Mouse (Mus musculus) MEL (cell line): ENCODE measurements around the gene Txnrd1. TPM values are rescaled to one million over a fixed set of nuclear protein-coding genes. Genes with fewer than 3 reads are reported as not detected.

Source experiments
- DNase-seq: peaks from one replicate; pipeline ENCODE4 v3.0.0; 2011; ENCODE audit warnings: low read depth, low spot score
- H3K27ac ChIP-seq: 2 replicates; pipeline ENCODE4 v1.5.1; 2012; ENCODE audit warnings: low read depth, mild to moderate bottlenecking, control low read depth, low read length, moderate library complexity; ENCODE audit not compliant: control insufficient read depth
- H3K27me3 ChIP-seq, 2 experiments: fragments of 150-350 bp in 1 of 2; sonication (generic) in 1 of 2; 2 replicates each; pipeline ENCODE4 v1.6.1; 2012; ENCODE audit warnings: low read length in 2 of 2, mild to moderate bottlenecking in 2 of 2, improper control_type of control experiment in 1 of 2, moderate library complexity in 1 of 2; ENCODE audit not compliant: insufficient read depth in 2 of 2, control insufficient read depth in 1 of 2
- H3K36me3 ChIP-seq, 2 experiments: 2 replicates each; pipeline ENCODE4 v1.6.1; 2012 to 2014; ENCODE audit warnings: low read length in 2 of 2, improper control_type of control experiment in 1 of 2, inconsistent platforms in 1 of 2, mild to moderate bottlenecking in 1 of 2; ENCODE audit not compliant: insufficient read depth in 2 of 2, control insufficient read depth in 1 of 2
- H3K4me1 ChIP-seq, 2 experiments: fragments of 150-350 bp in 1 of 2; sonication (generic) in 1 of 2; 2 replicates each; pipeline ENCODE4 v1.6.1; 2012; ENCODE audit warnings: low read length in 2 of 2, improper control_type of control experiment in 1 of 2, mild to moderate bottlenecking in 1 of 2; ENCODE audit not compliant: insufficient read depth in 2 of 2, control insufficient read depth in 1 of 2
- H3K4me3 ChIP-seq, 2 experiments: fragments of 150-350 bp in 1 of 2; sonication (generic) in 1 of 2; 2 replicates each; pipeline ENCODE4 v1.5.1; 2012; ENCODE audit warnings: low read depth in 2 of 2, low read length in 2 of 2, mild to moderate bottlenecking in 2 of 2, moderate library complexity in 2 of 2, control low read depth in 1 of 2, improper control_type of control experiment in 1 of 2; ENCODE audit not compliant: control insufficient read depth in 1 of 2, insufficient read depth in 1 of 2
- H3K79me2 ChIP-seq: 2 replicates; pipeline ENCODE4 v1.6.1; 2012; ENCODE audit warnings: mild to moderate bottlenecking, low read length, moderate library complexity; ENCODE audit not compliant: control insufficient read depth, poor library complexity, insufficient read depth
- H3K9ac ChIP-seq: 2 replicates; pipeline ENCODE4 v1.6.1; 2012; ENCODE audit warnings: low read depth, mild to moderate bottlenecking, control low read depth, low read length, moderate library complexity; ENCODE audit not compliant: control insufficient read depth, poor library complexity, severe bottlenecking
- H3K9me3 ChIP-seq: fragments of 150-350 bp; sonication (generic); replicated peaks from 2 replicates; pipeline ENCODE4 v1.6.1; 2012; ENCODE audit warnings: mild to moderate bottlenecking, low read length, improper control_type of control experiment, moderate library complexity; ENCODE audit not compliant: insufficient read depth
- BHLHE40 ChIP-seq: IDR thresholded peaks from 2 replicates; pipeline ENCODE4 v1.6.1; 2012; ENCODE audit warnings: low read depth, mild to moderate bottlenecking, inconsistent platforms, low read length, improper control_type of control experiment, borderline replicate concordance
- CHD1 ChIP-seq: IDR thresholded peaks from 2 replicates; pipeline ENCODE4 v1.6.1; 2012; ENCODE audit warnings: low read depth, mild to moderate bottlenecking, inconsistent platforms, low read length, improper control_type of control experiment
- CHD2 ChIP-seq: IDR thresholded peaks from 2 replicates; pipeline ENCODE4 v1.6.1; 2011; ENCODE audit warnings: low read length, improper control_type of control experiment
- E2F4 ChIP-seq: IDR thresholded peaks from 2 replicates; pipeline ENCODE4 v1.6.1; 2011; ENCODE audit warnings: low read depth, low read length, improper control_type of control experiment, borderline replicate concordance
- EP300 ChIP-seq, 2 experiments: IDR thresholded peaks; 2 replicates each; pipeline ENCODE4 v1.6.1; 2011; ENCODE audit warnings: improper control_type of control experiment in 2 of 2, low read length in 2 of 2, low read depth in 1 of 2, mild to moderate bottlenecking in 1 of 2
- GABPA ChIP-seq: IDR thresholded peaks from 2 replicates; pipeline ENCODE4 v1.6.1; 2012; ENCODE audit warnings: low read depth, mild to moderate bottlenecking, inconsistent platforms, low read length, improper control_type of control experiment, moderate library complexity
- GATA1 ChIP-seq: IDR thresholded peaks from 2 replicates; pipeline ENCODE4 v1.6.1; 2011; ENCODE audit warnings: low read depth, low read length, improper control_type of control experiment
- HCFC1 ChIP-seq: IDR thresholded peaks from 2 replicates; pipeline ENCODE4 v1.6.1; 2012; ENCODE audit warnings: low read depth, mild to moderate bottlenecking, inconsistent platforms, low read length, improper control_type of control experiment, moderate library complexity
- JUND ChIP-seq: IDR thresholded peaks from 2 replicates; pipeline ENCODE4 v1.6.1; 2011; ENCODE audit warnings: low read depth, mild to moderate bottlenecking, improper control_type of control experiment, low read length
- KAT2A ChIP-seq: conservative IDR thresholded peaks from 2 replicates; pipeline ENCODE4 v1.6.1; 2012; ENCODE audit warnings: low read depth, low read length, improper control_type of control experiment, inconsistent platforms
- MAFK ChIP-seq: IDR thresholded peaks from 2 replicates; pipeline ENCODE4 v1.6.1; 2011; ENCODE audit warnings: low read depth, mild to moderate bottlenecking, low read length, improper control_type of control experiment, borderline replicate concordance
- MEF2A ChIP-seq: IDR thresholded peaks from 2 replicates; pipeline ENCODE4 v1.6.1; 2014; ENCODE audit warnings: low read depth, mild to moderate bottlenecking, inconsistent platforms, low read length, improper control_type of control experiment; ENCODE audit not compliant: poor library complexity, insufficient replicate concordance, severe bottlenecking; ENCODE audit errors: extremely low read depth
- NELFE ChIP-seq: IDR thresholded peaks from 2 replicates; pipeline ENCODE4 v1.6.1; 2011; ENCODE audit warnings: low read depth, low read length, improper control_type of control experiment
- NRF1 ChIP-seq: IDR thresholded peaks from 2 replicates; pipeline ENCODE4 v1.6.1; 2014; ENCODE audit warnings: low read depth, mild to moderate bottlenecking, inconsistent platforms, low read length, improper control_type of control experiment, moderate library complexity; ENCODE audit not compliant: poor library complexity, insufficient read depth, severe bottlenecking
- POLR2A ChIP-seq, 2 experiments: IDR thresholded peaks; 2 replicates each; pipeline ENCODE4 v1.6.1; 2011 to 2012; ENCODE audit warnings: low read length in 2 of 2, mild to moderate bottlenecking in 2 of 2, control low read depth in 1 of 2, improper control_type of control experiment in 1 of 2, low read depth in 1 of 2, moderate library complexity in 1 of 2; ENCODE audit not compliant: control insufficient read depth in 1 of 2, insufficient read depth in 1 of 2, poor library complexity in 1 of 2
- POLR2AphosphoS2 ChIP-seq: IDR thresholded peaks from 2 replicates; pipeline ENCODE4 v1.6.1; 2011; ENCODE audit warnings: low read length, improper control_type of control experiment
- RCOR1 ChIP-seq: IDR thresholded peaks from 2 replicates; pipeline ENCODE4 v1.6.1; 2012; ENCODE audit warnings: low read depth, mild to moderate bottlenecking, inconsistent platforms, low read length, improper control_type of control experiment
- SIN3A ChIP-seq: IDR thresholded peaks from 2 replicates; pipeline ENCODE4 v1.6.1; 2012; ENCODE audit warnings: low read length, improper control_type of control experiment, inconsistent platforms
- SMC3 ChIP-seq: IDR thresholded peaks from 2 replicates; pipeline ENCODE4 v1.6.1; 2011; ENCODE audit warnings: low read depth, low read length, improper control_type of control experiment
- TBP ChIP-seq: IDR thresholded peaks from 2 replicates; pipeline ENCODE4 v1.8.0; 2011; ENCODE audit warnings: low read depth, low read length, improper control_type of control experiment
- TCF12 ChIP-seq: IDR thresholded peaks from 2 replicates; pipeline ENCODE4 v1.6.1; 2014; ENCODE audit warnings: low read depth, mild to moderate bottlenecking, inconsistent platforms, low read length, improper control_type of control experiment, moderate library complexity
- UBTF ChIP-seq: IDR thresholded peaks from 2 replicates; pipeline ENCODE4 v1.6.1; 2012; ENCODE audit warnings: low read depth, mild to moderate bottlenecking, inconsistent platforms, low read length, improper control_type of control experiment, moderate library complexity, borderline replicate concordance; ENCODE audit not compliant: insufficient read depth
- USF1 ChIP-seq: IDR thresholded peaks from 2 replicates; pipeline ENCODE4 v1.6.1; 2014; ENCODE audit warnings: low read depth, mild to moderate bottlenecking, inconsistent platforms, low read length, improper control_type of control experiment, moderate library complexity
- USF2 ChIP-seq, 2 experiments: IDR thresholded peaks; 2 replicates each; pipeline ENCODE4 v1.6.1; 2011 to 2012; ENCODE audit warnings: improper control_type of control experiment in 2 of 2, low read length in 2 of 2, borderline replicate concordance in 1 of 2, inconsistent platforms in 1 of 2, low read depth in 1 of 2, mild to moderate bottlenecking in 1 of 2; ENCODE audit not compliant: insufficient read depth in 1 of 2
- ZC3H11A ChIP-seq: IDR thresholded peaks from 2 replicates; pipeline ENCODE4 v1.6.1; 2012; ENCODE audit warnings: low read depth, mild to moderate bottlenecking, inconsistent platforms, low read length, improper control_type of control experiment
- ZKSCAN1 ChIP-seq: IDR thresholded peaks from 2 replicates; pipeline ENCODE4 v1.6.1; 2012; ENCODE audit warnings: low read depth, mild to moderate bottlenecking, inconsistent platforms, low read length, improper control_type of control experiment, moderate library complexity
- ZNF384 ChIP-seq: IDR thresholded peaks from 2 replicates; pipeline ENCODE4 v1.6.1; 2012; ENCODE audit warnings: low read depth, mild to moderate bottlenecking, inconsistent platforms, low read length, improper control_type of control experiment
- polyA plus RNA-seq, 2 experiments: library from polyadenylated mRNA; stranded (reverse) in 1 of 2; unstranded in 1 of 2; fragments of >175 nt in 1 of 2; fragments of >200 nt in 1 of 2; gene quantifications; 2 replicates each; pipeline versions ENCODE4 v1.2.1 to v1.2.4; 2012; ENCODE audit warnings: low replicate concordance in 2 of 2, low read depth in 1 of 2; ENCODE audit not compliant: insufficient read length in 2 of 2, insufficient read depth in 1 of 2, missing spikeins in 1 of 2
- total RNA-seq: library from RNA; depleted of rRNA; stranded (reverse); fragments of 300-350 nt; gene quantifications from 2 replicates; pipeline ENCODE4 v1.2.3, GENCODE M21; 2012; rRNA removed

Txnrd1 gene
- total RNA-seq: 91.6 and 102 TPM in 2 replicates
- 100 to 1,000 TPM in 1 of 2 experiments, not detected in 1; 127 TPM for polyA plus RNA-seq

DNA sequence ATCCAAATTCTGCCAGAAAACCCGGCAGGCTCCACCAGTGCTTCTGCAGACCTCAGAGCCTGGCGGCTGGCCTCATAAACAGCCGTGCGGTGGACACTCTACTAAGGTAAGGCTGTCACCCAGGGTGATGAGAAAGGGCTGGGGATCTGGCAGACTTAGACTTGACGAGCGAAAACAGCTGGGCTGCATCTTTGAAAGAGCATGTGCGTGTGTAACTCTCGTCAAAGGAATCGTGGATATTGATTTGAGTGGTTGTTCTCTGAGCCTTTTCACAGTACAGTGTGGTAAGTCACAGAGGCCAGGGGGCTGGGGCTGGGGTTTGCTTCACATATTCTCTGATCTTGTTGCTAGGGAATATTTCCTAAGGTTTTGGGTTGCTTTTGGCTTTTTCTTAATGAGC, at the start of gene Txnrd1:
TSS of gene Txnrd1 (plus strand) at position 26 of the 400 bp plus-strand sequence.
- peaks cover 0 to 2% of the 10 kb centered on the region in 2 experiments; a peak in 1 of 4 replicates for H3K36me3 ChIP-seq
- TF ChIP-seq ZC3H11A (no peak), NRF1 (no peak), USF2 (IDR thresholded peaks at IDR 0.05; ENCODE audit: borderline replicate concordance in 1 of 2, insufficient read depth in 1 of 2, low read depth in 1 of 2, low read length in 2 of 2) (no peak), GATA1 (no peak), MEF2A (no peak), ZNF384 (no peak), BHLHE40 (no peak), EP300 (IDR thresholded peaks at IDR 0.05; ENCODE audit: low read depth in 1 of 2, low read length in 2 of 2) (no peak), KAT2A (no peak), TBP (no peak), HCFC1 (no peak), GABPA (no peak), CHD2 (no peak), TCF12 (no peak)
- no peak within 1 kb of the TSS for H3K9ac ChIP-seq
- no peaks in the 10 kb centered on the region; a peak in 1 of 4 replicates for H3K27me3 ChIP-seq
- no peak for DNase-seq
- no peaks in the 10 kb centered on the region for H3K9me3 ChIP-seq
- no peak within 1 kb of the TSS for H3K4me3 ChIP-seq
- no peaks in the 10 kb centered on the region for H3K4me1 ChIP-seq
- no peak within 1 kb of the TSS for H3K27ac ChIP-seq
- no peaks in the 10 kb centered on the region for H3K79me2 ChIP-seq

DNA sequence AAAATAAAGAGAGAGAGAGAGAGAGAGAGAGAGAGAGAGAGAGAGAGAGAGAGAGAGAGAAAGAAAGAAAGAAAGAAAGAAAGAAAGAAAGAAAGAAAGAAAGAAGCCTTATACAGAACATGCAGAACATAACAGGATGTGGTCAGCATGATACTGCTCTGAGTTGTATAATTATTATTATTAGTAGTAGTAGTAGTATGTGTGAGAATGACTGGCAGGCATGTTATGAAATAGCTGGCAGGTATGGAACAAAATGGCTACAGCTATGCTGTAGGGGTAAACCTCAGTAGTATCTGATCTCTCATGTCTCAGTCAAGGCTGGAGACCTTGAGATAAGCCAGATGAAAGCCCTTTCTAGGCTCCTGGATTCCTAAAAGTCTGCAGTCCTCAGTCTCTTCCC, 44.6 kb upstream of the Txnrd1 start:
- Histone ChIP-seq H3K36me3 (no peaks in the 10 kb centered on the region; a peak in 1 of 4 replicates), H3K4me3 (no peak overlapping the region), H3K9me3 (no peaks in the 10 kb centered on the region), H3K27me3 (no peaks in the 10 kb centered on the region), H3K9ac (no peak overlapping the region), H3K79me2 (no peaks in the 10 kb centered on the region), H3K27ac (no peak overlapping the region), H3K4me1 (peaks cover 0 to 7% of the 10 kb centered on the region in 2 experiments)
- no peak for DNase-seq
- TF ChIP-seq ZC3H11A (no peak), ZKSCAN1 (no peak), RCOR1 (no peak), MAFK (no peak), GATA1 (no peak), CHD1 (no peak), JUND (no peak), GABPA (no peak), POLR2AphosphoS2 (no peak), SIN3A (no peak), E2F4 (no peak), UBTF (no peak), NELFE (no peak), POLR2A (IDR thresholded peaks at IDR 0.05; ENCODE audit: control insufficient read depth in 1 of 2, insufficient read depth in 1 of 2, low read depth in 1 of 2, low read length in 2 of 2, poor library complexity in 1 of 2) (no peak), USF1 (no peak), NRF1 (no peak), SMC3 (no peak)
